Mouse (Mus musculus) kidney, postnatal 0 days (tissue): ENCODE measurements around the gene Slc22a15. TPM values are rescaled to one million over a fixed set of nuclear protein-coding genes. Genes with fewer than 3 reads are reported as not detected.

Source experiments
- ATAC-seq: fragments of 200-750 bp; cut with Nextera tagmentation; replicated peaks from 2 replicates; pipeline ENCODE4 v1.8.0; 2017; ENCODE audit warnings: low read depth, moderate number of reproducible peaks, moderate TSS enrichment, moderate library complexity; ENCODE audit not compliant: low FRiP score
- DNase-seq: peaks from one replicate; pipeline ENCODE4 v3.0.0-alpha.2; 2016; ENCODE audit warnings: low spot score
- H3K27ac ChIP-seq: fragments of 300-500 bp; sonication (generic); 2 replicates; pipeline ENCODE4 v1.5.1; 2014; ENCODE audit warnings: mild to moderate bottlenecking
- H3K27me3 ChIP-seq: fragments of 300-500 bp; sonication (generic); 2 replicates; pipeline ENCODE4 v1.6.1; 2014; ENCODE audit warnings: low read length, mixed read lengths; ENCODE audit not compliant: insufficient read depth
- H3K36me3 ChIP-seq: fragments of 300-500 bp; sonication (generic); 2 replicates; pipeline ENCODE4 v1.6.1; 2014; ENCODE audit warnings: low read length, mixed read lengths; ENCODE audit not compliant: insufficient read depth
- H3K4me1 ChIP-seq: fragments of 300-500 bp; sonication (generic); replicated peaks from 2 replicates; pipeline ENCODE4 v1.6.1; 2014; ENCODE audit warnings: antibody characterized with exemption, low read length, mixed read lengths; ENCODE audit not compliant: insufficient read depth
- H3K4me2 ChIP-seq: fragments of 300-500 bp; sonication (generic); 2 replicates; pipeline ENCODE4 v1.6.1; 2014; ENCODE audit warnings: mild to moderate bottlenecking, low read length, moderate library complexity, mixed read lengths
- H3K4me3 ChIP-seq: fragments of 300-500 bp; sonication (generic); replicated peaks from 2 replicates; pipeline ENCODE4 v1.5.1; 2014; ENCODE audit warnings: low read depth, low read length
- H3K9ac ChIP-seq: fragments of 300-500 bp; sonication (generic); 2 replicates; pipeline ENCODE4 v1.6.1; 2014; ENCODE audit warnings: low read depth, low read length
- H3K9me3 ChIP-seq: fragments of 300-500 bp; sonication (generic); replicated peaks from 2 replicates; pipeline ENCODE4 v1.6.1; 2016; ENCODE audit warnings: low read length, inconsistent platforms, mixed read lengths
- CTCF ChIP-seq: IDR thresholded peaks from 2 replicates; pipeline ENCODE4 v1.5.1; 2016; ENCODE audit warnings: antibody characterized with exemption, low read depth, mild to moderate bottlenecking, moderate library complexity
- WGBS: fragments of 180-500 bp; shearing (Covaris S2); extraction: QIAGEN DNeasy Blood & Tissue Kit; methylation state at CpG from one replicate; pipeline ENCODE4 v1.1.7; 2014; 5-methylcytosine and 5-hydroxymethylcytosine counted together
- polyA plus RNA-seq: library from polyadenylated mRNA; unstranded; fragments of >200 nt; fragmentation: Nextera tagmentation; extraction: Ambion mirVana; gene quantifications from 2 replicates; pipeline ENCODE4 v1.2.1, GENCODE M21; 2015

The Slc22a15 gene
- polyA plus RNA-seq, 1 experiment from 2014 or later: 3.7 TPM

GRCm38 (mm10) chr3:101816006-101816405 is 108.2 kb downstream of the Slc22a15 start:
- 83% methylated on average over 3 of the region's 3 CpGs for WGBS
- Histone ChIP-seq H3K9ac (no peak overlapping the region), H3K36me3 (no peaks in the 10 kb centered on the region), H3K9me3 (no peaks in the 10 kb centered on the region), H3K27ac (no peak overlapping the region), H3K4me3 (no peak overlapping the region), H3K4me2 (no peak overlapping the region), H3K27me3 (no peaks in the 10 kb centered on the region), H3K4me1 (no peaks in the 10 kb centered on the region)
- ATAC-seq: no peak
- no peak for TF ChIP-seq CTCF
- DNase-seq: no peak

GRCm38 (mm10) chr3:101814790-101815189 is 109.5 kb downstream of the Slc22a15 start:
- H3K36me3 ChIP-seq: no peaks in the 10 kb centered on the region
- no peaks in the 10 kb centered on the region for H3K27me3 ChIP-seq
- ATAC-seq: no peak
- no peak overlapping the region for H3K9ac ChIP-seq
- H3K4me1 ChIP-seq: no peaks in the 10 kb centered on the region
- no peak for TF ChIP-seq CTCF
- no peak overlapping the region for H3K4me3 ChIP-seq
- H3K9me3 ChIP-seq: no peaks in the 10 kb centered on the region
- H3K4me2 ChIP-seq: no peak overlapping the region
- DNase-seq: no peak
- no peak overlapping the region for H3K27ac ChIP-seq
- WGBS: 75% methylated on average over 9 of the region's 9 CpGs

GRCm38 (mm10) chr3:101812341-101812962 is 111.8 kb downstream of the Slc22a15 start:
- TF ChIP-seq CTCF: peak; percentile 93
- 64% methylated on average over 10 of the region's 10 CpGs for WGBS
- Histone ChIP-seq H3K4me3 (no peak overlapping the region), H3K27ac (no peak overlapping the region), H3K4me2 (no peak overlapping the region), H3K36me3 (no peaks in the 10 kb centered on the region), H3K4me1 (no peaks in the 10 kb centered on the region), H3K9ac (no peak overlapping the region), H3K27me3 (no peaks in the 10 kb centered on the region), H3K9me3 (no peaks in the 10 kb centered on the region)
- DNase-seq (peak; percentile 89), ATAC-seq (peak; percentile 55)

- H3K27ac ChIP-seq: no peak overlapping the region
- no peak overlapping the region for H3K9ac ChIP-seq
- H3K4me2 ChIP-seq: no peak overlapping the region
- H3K4me3 ChIP-seq: no peak overlapping the region
- no peak for TF ChIP-seq CTCF
- 64% methylated on average over 4 of the region's 4 CpGs for WGBS
- no peaks in the 10 kb centered on the region for H3K27me3 ChIP-seq
- H3K36me3 ChIP-seq: no peaks in the 10 kb centered on the region
- no peaks in the 10 kb centered on the region for H3K4me1 ChIP-seq
- DNase-seq (no peak), ATAC-seq (no peak)
- H3K9me3 ChIP-seq: no peaks in the 10 kb centered on the region
These were observed 112.3 kb downstream of the Slc22a15 start for GRCm38 (mm10) chr3:101811931-101812330.

GRCm38 (mm10) chr3:101807646-101808045 is 116.6 kb downstream of the Slc22a15 start:
- H3K9ac ChIP-seq: no peak overlapping the region
- WGBS: 84% methylated on average over 6 of the region's 6 CpGs
- no peaks in the 10 kb centered on the region for H3K36me3 ChIP-seq
- ATAC-seq (no peak), DNase-seq (no peak)
- no peaks in the 10 kb centered on the region for H3K27me3 ChIP-seq
- no peaks in the 10 kb centered on the region for H3K9me3 ChIP-seq
- no peak overlapping the region for H3K27ac ChIP-seq
- no peak for TF ChIP-seq CTCF
- H3K4me3 ChIP-seq: no peak overlapping the region
- 0 out of 2 replicates have a peak, but pooled peaks cover 14% of the 10 kb centered on the region for H3K4me1 ChIP-seq
- H3K4me2 ChIP-seq: no peak overlapping the region

- Histone ChIP-seq H3K4me1 (0 out of 2 replicates have a peak, but pooled peaks cover 14% of the 10 kb centered on the region), H3K9me3 (no peaks in the 10 kb centered on the region), H3K4me2 (no peak overlapping the region), H3K4me3 (no peak overlapping the region), H3K27me3 (no peaks in the 10 kb centered on the region), H3K9ac (no peak overlapping the region), H3K36me3 (no peaks in the 10 kb centered on the region), H3K27ac (no peak overlapping the region)
- no peak for DNase-seq
- 64% methylated on average over 4 of the region's 4 CpGs for WGBS
- ATAC-seq: no peak
- TF ChIP-seq CTCF: no peak
These were observed 117.3 kb downstream of the Slc22a15 start for GRCm38 (mm10) chr3:101806941-101807340.
